Mouse (Mus musculus) gastrocnemius, adult 2 months (tissue): ENCODE measurements around the gene Ube4a. TPM values are rescaled to one million over a fixed set of nuclear protein-coding genes. Genes with fewer than 3 reads are reported as not detected.

ENCODE experiments used
- DNase-seq: peaks from one replicate; pipeline ENCODE4 v3.0.0; 2022
- H3K27ac ChIP-seq: fragments of 200-600 bp; 2 replicates; pipeline ENCODE4 v1.8.1; 2022; ENCODE audit warnings: mild to moderate bottlenecking
- H3K4me3 ChIP-seq: fragments of 200-600 bp; 2 replicates; pipeline ENCODE4 v1.8.1; 2022; ENCODE audit warnings: mild to moderate bottlenecking, moderate library complexity
- CTCF ChIP-seq: fragments of 200-600 bp; IDR thresholded peaks from 2 replicates; pipeline ENCODE4 v1.8.1; 2022; ENCODE audit warnings: antibody characterized with exemption, mild to moderate bottlenecking, moderate library complexity
- intact Hi-C: fragments of 180-260 bp; cut with DNase I; formaldehyde crosslinking; loops from one replicate; pipeline ENCODE4 v1.15.1; 2025
- total RNA-seq, 2 experiments: library from RNA; stranded (reverse); gene quantifications; 2 replicates each; pipeline ENCODE4 v1.2.3; 2021

Ube4a gene
- total RNA-seq, 2 experiments from 2014 or later: 40.7 to 48.2 TPM

DNA sequence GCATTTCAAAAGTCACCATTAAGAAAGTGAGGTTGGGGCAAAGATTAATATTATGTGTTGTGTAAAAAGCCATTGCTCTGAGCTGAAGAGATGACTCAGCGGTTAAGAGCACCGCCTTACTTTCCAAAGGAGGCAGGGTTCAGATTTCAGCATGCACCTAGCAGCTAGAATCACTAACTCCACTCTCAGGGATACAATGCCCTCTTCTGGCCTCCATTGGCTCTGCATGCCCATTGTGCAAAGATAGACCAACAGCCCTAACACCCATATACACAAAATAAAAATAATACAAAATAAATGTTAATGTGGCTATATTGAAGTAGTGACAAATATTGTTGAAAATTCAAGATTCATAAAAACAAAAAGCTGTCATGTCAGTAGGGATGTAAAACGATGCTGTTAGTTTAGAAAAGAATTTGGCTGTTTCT lies 1.4 kb upstream of the Ube4a start:
- peak; percentile 86 for DNase-seq
- peak; percentile 99 for TF ChIP-seq CTCF
- no peak overlapping the region; the same call in 1 of the 2 replicates for H3K4me3 ChIP-seq
- H3K27ac ChIP-seq: peak overlapping the region; percentile 98
- intact Hi-C loops: loop anchor here (1.0 to 5.0 kb wide), 2 partner anchors 45 to 131 kb away; partner anchors contain the start of gene Atp5l

DNA sequence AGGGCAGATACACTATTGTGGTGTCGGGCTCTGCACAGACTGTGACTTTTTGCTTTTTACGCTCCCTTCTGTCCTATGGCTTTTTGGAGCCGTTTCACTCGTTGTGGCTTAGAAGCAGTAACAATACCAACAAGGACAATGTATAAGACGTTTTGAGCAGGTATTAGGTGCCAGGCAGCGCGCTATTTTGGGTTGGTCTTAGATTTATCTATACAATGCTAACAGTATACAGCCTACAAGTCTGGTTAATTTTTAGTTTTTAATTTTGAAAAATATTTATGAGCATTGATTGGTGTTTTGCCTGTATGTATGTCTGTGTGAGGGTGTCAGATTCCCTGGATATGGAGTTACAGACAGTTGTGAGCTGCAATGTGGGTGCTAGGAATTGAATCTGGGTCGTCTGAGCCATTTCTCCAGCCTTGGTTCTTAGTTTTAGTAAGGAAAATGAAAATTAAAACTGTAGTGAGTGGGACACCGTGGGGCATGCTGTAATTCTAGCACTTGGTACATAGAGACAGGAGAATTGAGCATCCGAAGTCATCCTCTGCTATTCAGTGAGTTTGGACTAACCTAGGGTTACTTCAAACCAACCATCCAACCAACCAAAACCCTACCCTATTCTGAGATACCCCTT lies 550 bp upstream of the Ube4a start:
- no peak for TF ChIP-seq CTCF
- Histone ChIP-seq H3K4me3 (peak overlapping the region; percentile 86), H3K27ac (peak overlapping the region; percentile 98)
- intact Hi-C loops: loop anchor here (5.0 kb wide), 1 partner anchor 44 kb away; the partner anchor contains the start of gene Atp5l
- no peak for DNase-seq

DNA sequence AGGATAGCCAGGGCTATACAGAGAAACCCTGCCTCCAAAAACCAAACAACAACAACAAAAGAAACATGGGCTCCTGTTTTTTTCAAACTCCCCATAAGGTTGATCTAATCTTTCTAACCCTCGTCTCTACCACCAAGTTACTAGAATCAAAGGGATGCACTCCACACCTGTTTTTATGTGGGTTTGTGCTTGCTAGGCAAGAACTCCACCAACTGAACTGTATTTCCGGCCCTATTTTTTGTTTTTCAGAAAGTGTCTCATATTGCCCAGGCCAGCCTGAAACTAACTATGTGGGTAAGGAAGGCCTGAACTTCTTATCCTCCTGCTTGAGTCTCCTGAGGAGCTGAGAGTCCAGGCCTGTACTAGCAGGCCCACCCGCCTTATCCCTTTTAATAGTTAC lies 11.0 kb downstream of the Ube4a start:
- TF ChIP-seq CTCF: no peak
- no peak for DNase-seq
- Histone ChIP-seq H3K4me3 (no peak overlapping the region), H3K27ac (no peak overlapping the region)
- intact Hi-C loops: no loop called here

DNA sequence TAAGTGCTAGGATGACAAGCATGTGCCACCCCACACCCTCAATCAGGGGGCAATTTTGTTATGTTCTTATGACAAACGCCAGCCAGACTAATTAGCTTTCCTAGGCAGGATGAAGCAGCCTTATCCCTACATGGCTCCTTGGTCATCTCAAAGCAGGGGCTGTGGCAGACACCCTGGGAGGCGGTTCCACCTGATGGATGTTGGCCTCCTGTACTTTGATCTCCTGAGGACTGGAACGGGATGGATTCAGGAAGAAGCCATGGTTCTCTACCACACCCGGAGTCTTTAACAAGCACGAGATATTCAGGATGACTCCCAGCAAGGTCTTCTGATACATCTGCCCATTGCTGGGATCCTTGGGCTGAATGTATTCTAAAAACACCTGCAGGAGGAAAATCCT lies 17.6 kb downstream of the Ube4a start:
- intact Hi-C loops: no loop called here
- Histone ChIP-seq H3K27ac (no peak overlapping the region; the same call in 1 of the 2 replicates), H3K4me3 (no peak overlapping the region)
- TF ChIP-seq CTCF: no peak
- no peak for DNase-seq

DNA sequence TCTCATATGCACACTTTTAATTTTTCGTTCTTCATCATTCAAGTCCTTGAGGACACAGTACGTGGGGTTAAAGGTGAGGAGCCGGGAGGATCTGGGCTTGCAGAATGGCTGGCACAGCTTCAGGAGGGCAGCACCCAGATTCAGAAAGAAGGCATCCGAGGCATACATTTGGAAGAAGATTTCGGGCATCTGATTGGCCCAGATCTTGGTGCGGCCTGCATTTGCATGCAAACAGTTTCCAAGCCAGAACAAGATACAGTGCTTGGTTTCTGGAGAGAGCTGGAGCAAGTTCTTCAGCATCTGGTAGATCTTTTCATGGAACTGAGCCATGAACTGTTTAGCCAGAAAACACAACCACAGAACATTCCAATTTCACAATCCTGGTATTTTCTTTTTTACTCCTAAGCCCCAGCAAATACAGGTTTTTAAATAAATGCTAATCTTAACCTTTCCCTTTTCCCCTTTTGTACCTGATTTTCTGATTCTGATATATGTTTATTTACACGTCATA lies 19.2 kb downstream of the Ube4a start:
- no peak for DNase-seq
- peak overlapping the region; percentile 97 for H3K27ac ChIP-seq
- H3K4me3 ChIP-seq: no peak overlapping the region
- no peak for TF ChIP-seq CTCF
- intact Hi-C loops: no loop called here

DNA sequence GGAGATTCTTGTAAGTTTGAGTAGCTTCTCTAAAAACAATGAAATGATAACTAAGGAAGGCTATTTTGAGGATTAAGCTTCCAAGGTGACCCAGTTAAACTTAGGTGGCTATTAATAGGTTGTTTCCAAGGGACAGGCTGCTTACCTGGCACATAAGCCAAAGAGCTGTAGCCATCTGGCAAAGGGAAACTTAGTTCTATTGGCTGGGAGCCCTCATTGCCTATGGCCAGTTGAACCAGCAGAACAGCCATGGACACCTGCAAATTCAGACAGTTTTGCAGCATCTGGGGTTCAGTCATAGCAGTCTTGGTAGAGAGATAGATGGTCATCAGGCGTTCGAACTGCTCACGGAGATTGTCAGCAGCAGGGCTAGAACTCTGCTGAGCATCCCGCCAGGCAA lies 23.0 kb downstream of the Ube4a start:
- H3K4me3 ChIP-seq: peak overlapping the region; percentile 32
- peak overlapping the region; percentile 97 for H3K27ac ChIP-seq
- intact Hi-C loops: no loop called here
- no peak for TF ChIP-seq CTCF
- DNase-seq: peak; percentile 72

DNA sequence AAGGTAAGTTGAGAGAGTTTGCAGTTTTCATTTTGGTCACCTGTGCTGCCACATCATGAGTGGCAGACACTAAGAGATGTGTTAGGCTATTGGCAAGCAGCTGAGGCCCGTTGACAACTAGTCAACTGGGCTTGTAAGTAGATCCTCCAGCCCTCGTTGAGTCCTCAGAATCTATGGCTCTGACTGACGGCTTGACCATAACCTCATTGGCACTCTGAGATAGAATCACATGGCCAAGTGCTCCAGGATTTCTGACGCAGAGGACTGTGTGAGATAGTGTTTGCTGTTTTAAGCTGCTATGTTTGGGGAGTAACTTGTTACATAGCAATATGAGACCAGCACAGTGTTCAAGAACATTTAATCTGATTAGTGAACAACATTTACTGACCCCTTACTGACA lies 23.6 kb downstream of the Ube4a start:
- no peak for TF ChIP-seq CTCF
- peak overlapping the region; percentile 97 for H3K27ac ChIP-seq
- intact Hi-C loops: no loop called here
- peak; percentile 80 for DNase-seq
- no peak overlapping the region for H3K4me3 ChIP-seq

DNA sequence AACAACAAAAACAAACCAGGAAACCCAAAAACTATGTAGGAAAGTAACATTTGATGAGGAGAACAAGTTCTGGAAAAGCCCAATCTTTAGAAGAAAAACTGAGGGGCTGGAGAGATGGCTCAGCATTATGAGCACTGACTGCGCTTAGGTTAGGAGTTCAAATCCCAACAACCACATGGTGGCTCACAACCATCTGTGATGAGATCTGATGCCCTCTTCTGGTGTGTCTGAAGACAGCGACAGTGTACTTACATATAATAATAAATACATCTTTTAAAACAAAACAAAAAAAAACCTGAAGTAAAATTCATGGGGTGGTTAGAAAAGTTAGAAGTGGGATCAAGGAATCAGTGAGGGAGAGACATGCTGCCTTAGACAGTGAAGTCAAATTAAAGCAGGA lies 43.9 kb downstream of the Ube4a start:
- peak; percentile 19; the same call in 1 of the 2 replicates for TF ChIP-seq CTCF
- no peak for DNase-seq
- intact Hi-C loops: loop anchor here (2.0 to 5.0 kb wide), 2 partner anchors 46 to 81 kb away; partner anchors contain the start of gene Ube4a
- Histone ChIP-seq H3K27ac (peak overlapping the region; percentile 99), H3K4me3 (peak overlapping the region; percentile 99)

DNA sequence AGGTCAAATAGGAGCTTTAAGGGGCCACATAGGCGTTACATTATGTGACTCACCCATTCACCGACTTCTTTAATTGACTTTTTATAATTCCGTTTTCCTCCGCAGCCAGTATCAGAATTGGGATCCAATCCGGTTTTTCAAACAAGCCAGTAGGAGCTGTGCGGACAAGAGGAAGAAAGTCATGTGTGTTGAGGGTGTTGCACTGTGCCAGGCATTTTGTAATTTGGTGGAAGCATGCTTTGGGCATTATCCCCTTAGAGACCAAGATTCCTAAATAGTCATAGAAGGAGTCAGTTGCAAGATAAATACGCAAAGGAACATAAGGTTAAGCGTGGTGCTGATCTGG lies 44.3 kb downstream of the Ube4a start:
- intact Hi-C loops: loop anchor here (2.0 to 5.0 kb wide), 2 partner anchors 46 to 80 kb away; partner anchors contain the start of gene Ube4a
- Histone ChIP-seq H3K27ac (peak overlapping the region; percentile 99), H3K4me3 (peak overlapping the region; percentile 99)
- no peak for TF ChIP-seq CTCF
- DNase-seq: peak; percentile 59

DNA sequence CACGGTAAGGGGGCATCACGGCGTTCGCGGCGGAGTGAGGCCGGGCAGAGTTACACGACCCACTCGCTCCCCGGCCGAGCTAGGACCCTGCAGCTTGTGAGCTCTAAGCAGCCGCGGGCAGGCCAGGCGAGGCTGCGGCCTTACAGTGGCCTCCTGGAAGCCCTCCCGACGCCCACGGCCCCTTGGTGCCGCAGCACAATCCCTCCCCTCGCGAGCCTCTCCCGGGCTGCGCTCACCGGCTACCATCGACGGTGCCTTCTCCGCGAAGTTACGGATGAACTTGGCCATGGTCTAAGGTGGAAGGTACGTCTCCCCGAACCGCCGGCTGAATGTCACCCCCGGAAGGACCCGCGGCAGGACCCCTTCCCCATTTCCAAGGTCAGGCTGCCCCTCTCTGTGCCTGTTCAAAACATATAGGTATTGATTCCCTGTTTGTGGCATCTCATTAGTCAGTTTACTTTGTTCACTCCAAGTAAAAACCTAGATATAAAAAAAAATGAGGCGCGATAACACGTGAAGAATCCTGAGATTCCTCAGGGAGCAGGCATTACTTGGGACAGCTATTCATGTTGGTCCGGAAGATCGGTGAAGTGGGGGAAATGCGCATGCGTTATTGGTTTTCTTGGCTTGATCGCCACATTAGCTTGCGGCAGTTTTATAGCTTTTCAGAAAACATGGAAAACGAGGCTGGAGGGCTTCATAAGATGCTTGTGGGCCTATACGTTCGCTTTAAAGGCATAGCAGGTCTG lies 44.9 kb downstream of the Ube4a start, which contains the start of gene Atp5l:
Gene Atp5l (minus strand): TSS at position 369 of the 749 bp plus-strand sequence.
- Histone ChIP-seq H3K4me3 (peak within 1 kb of the TSS; percentile 99), H3K27ac (peak within 1 kb of the TSS; percentile 99)
- TF ChIP-seq CTCF: no peak
- intact Hi-C loops: loop anchor here (2.0 to 5.0 kb wide), 2 partner anchors 47 to 80 kb away; partner anchors contain the start of gene Ube4a
- peak; percentile 86 for DNase-seq

DNA sequence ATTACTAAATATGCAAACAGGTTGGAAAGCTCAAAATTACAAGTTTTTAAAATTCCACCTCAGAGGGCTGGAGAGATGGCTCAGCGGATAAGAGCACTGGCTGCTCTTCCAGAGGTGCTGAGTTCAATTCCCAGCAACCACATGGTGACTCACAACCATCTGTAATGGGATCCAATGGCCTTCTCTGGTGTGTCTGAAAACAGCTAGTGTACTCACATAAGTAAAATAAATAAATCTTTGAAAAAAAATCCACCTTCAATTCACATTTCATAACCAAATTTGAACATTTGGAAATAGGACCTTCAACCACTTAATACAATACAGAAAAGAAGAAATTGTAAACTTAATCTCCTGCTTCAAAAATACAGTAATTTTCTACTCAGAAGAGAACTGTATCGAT lies 45.8 kb downstream of the Ube4a start:
- Histone ChIP-seq H3K4me3 (peak overlapping the region; percentile 99), H3K27ac (peak overlapping the region; percentile 99)
- intact Hi-C loops: loop anchor here (2.0 to 5.0 kb wide), 3 partner anchors 37 to 79 kb away; partner anchors contain the start of genes Kmt2a and Ube4a
- no peak for DNase-seq
- TF ChIP-seq CTCF: no peak

DNA sequence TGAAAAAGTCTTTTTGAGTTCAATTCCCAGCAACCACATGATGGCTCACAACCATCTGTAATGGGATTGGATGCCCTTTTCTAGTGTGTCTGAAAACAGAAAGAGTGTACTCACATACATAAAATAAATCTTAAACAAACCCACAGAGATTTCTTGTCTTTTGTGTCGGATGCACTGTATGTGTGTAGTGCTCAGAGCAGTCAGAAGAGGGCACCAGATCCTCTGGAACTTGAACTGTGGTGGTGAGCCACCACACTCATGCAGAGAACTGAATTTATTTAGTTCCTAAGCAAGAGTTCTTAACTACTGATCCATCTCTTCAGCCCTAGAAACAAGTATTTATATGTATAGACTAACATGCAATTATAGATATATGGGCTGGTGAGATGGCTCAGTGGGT lies 49.2 kb downstream of the Ube4a start:
- Histone ChIP-seq H3K27ac (no peak overlapping the region), H3K4me3 (no peak overlapping the region)
- intact Hi-C loops: loop anchor here (5.0 kb wide), 1 partner anchor 34 kb away; the partner anchor contains the start of gene Kmt2a
- TF ChIP-seq CTCF: peak; percentile 77
- peak; percentile 51 for DNase-seq

DNA sequence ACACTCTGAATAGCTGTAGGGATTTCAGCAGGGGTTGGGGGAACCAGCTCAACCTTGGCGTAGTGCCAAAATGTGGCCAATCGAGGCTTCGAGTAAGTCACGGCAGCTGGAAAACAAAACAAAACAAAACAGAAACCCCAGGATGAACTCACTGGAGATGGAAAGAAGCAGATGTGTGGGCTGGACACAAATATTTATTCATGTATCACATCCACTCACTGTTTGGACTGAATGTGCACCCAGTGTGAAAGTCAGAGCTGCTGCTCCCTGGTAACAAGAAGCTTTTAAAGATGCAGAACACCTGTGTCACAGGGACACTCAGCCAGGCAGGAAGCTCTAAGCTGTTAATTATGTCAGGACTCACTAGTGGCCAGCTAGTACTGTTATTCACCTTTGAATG lies 50.7 kb downstream of the Ube4a start:
- Histone ChIP-seq H3K4me3 (no peak overlapping the region; the same call in 1 of the 2 replicates), H3K27ac (peak overlapping the region; percentile 49)
- TF ChIP-seq CTCF: no peak
- no peak for DNase-seq
- intact Hi-C loops: loop anchor here (5.0 kb wide), 1 partner anchor 32 kb away; the partner anchor contains the start of gene Kmt2a
